Mouse (Mus musculus): ENCODE measurements around the gene Pold3. TPM values are rescaled to one million over a fixed set of nuclear protein-coding genes. Genes with fewer than 3 reads are reported as not detected.

Gene Pold3
- 10 to 100 TPM; 49.6 to 51.8 TPM for total RNA-seq (2021)

- intact Hi-C loops (cut with DNase I) = loop anchor here (10.0 kb wide), 1 partner anchor 63 kb away; no protein-coding TSS in a partner anchor
- peak; percentile 99 for DNase-seq
Measured at GRCm38 (mm10) chr7:100121376-100121789, at the start of gene Pold3. Gene Pold3, minus strand, starts transcription at chr7:100121565.

- intact Hi-C loops (cut with DNase I) = no loop called here
- no peak for DNase-seq
Measured at GRCm38 (mm10) chr7:100170756-100171155, 49.4 kb upstream of the Pold3 start.

- DNase-seq = no peak
- intact Hi-C loops (cut with DNase I) = no loop called here
Measured at GRCm38 (mm10) chr7:100168654-100169053, 47.3 kb upstream of the Pold3 start.

GRCm38 (mm10) chr7:100163506-100163905 is 42.1 kb upstream of the Pold3 start:
- intact Hi-C loops (cut with DNase I) = no loop called here
- no peak for DNase-seq

- intact Hi-C loops (cut with DNase I) = no loop called here
- DNase-seq = peak; percentile 9
Measured at GRCm38 (mm10) chr7:100160006-100160405, 38.6 kb upstream of the Pold3 start.

- intact Hi-C loops (cut with DNase I) = no loop called here
- DNase-seq = peak; percentile 92
Measured at GRCm38 (mm10) chr7:100159105-100159841, 37.9 kb upstream of the Pold3 start, which contains the start of gene Lipt2. Gene Lipt2, plus strand, starts transcription at chr7:100159277.

- intact Hi-C loops (cut with DNase I) = no loop called here
Measured at GRCm38 (mm10) chr7:100157669-100158068, 36.3 kb upstream of the Pold3 start.

GRCm38 (mm10) chr7:100150626-100151025 is 29.3 kb upstream of the Pold3 start:
- intact Hi-C loops (cut with DNase I) = no loop called here
- DNase-seq = no peak

More at GRCm38 (mm10) chr7:100157669-100158068, 36.3 kb upstream of the Pold3 start:
- DNase-seq = no peak

- intact Hi-C loops (cut with DNase I) = no loop called here
- DNase-seq = no peak
Measured at GRCm38 (mm10) chr7:100150086-100150485, 28.7 kb upstream of the Pold3 start.

- intact Hi-C loops (cut with DNase I) = no loop called here
- DNase-seq = no peak
Measured at GRCm38 (mm10) chr7:100148586-100148985, 27.2 kb upstream of the Pold3 start.

GRCm38 (mm10) chr7:100140591-100140990 is 19.2 kb upstream of the Pold3 start:
- DNase-seq = no peak
- intact Hi-C loops (cut with DNase I) = no loop called here

- no peak for DNase-seq
- intact Hi-C loops (cut with DNase I) = no loop called here
Measured at GRCm38 (mm10) chr7:100138075-100138474, 16.7 kb upstream of the Pold3 start.

- intact Hi-C loops (cut with DNase I) = no loop called here
- no peak for DNase-seq
Measured at GRCm38 (mm10) chr7:100137038-100137437, 15.7 kb upstream of the Pold3 start.

- no peak for DNase-seq
- intact Hi-C loops (cut with DNase I) = no loop called here
Measured at GRCm38 (mm10) chr7:100132379-100132778, 11.0 kb upstream of the Pold3 start.

- intact Hi-C loops (cut with DNase I) = no loop called here
- no peak for DNase-seq
Measured at GRCm38 (mm10) chr7:100130592-100130991, 9.2 kb upstream of the Pold3 start.

- no peak for DNase-seq
- intact Hi-C loops (cut with DNase I) = loop anchor here (10.0 kb wide), 1 partner anchor 56 kb away; no protein-coding TSS in a partner anchor
Measured at GRCm38 (mm10) chr7:100128262-100129041, 7.1 kb upstream of the Pold3 start.

GRCm38 (mm10) chr7:100126514-100126913 is 5.1 kb upstream of the Pold3 start:
- DNase-seq = no peak
- intact Hi-C loops (cut with DNase I) = loop anchor here (10.0 kb wide), 1 partner anchor 58 kb away; no protein-coding TSS in a partner anchor

GRCm38 (mm10) chr7:100125166-100125565 is 3.8 kb upstream of the Pold3 start:
- DNase-seq = no peak
- intact Hi-C loops (cut with DNase I) = loop anchor here (10.0 kb wide), 1 partner anchor 60 kb away; no protein-coding TSS in a partner anchor

- peak; percentile 21 for DNase-seq
- intact Hi-C loops (cut with DNase I) = loop anchor here (10.0 kb wide), 1 partner anchor 61 kb away; no protein-coding TSS in a partner anchor
Measured at GRCm38 (mm10) chr7:100124211-100124610, 2.8 kb upstream of the Pold3 start.

GRCm38 (mm10) chr7:100123486-100123885 is 2.1 kb upstream of the Pold3 start:
- intact Hi-C loops (cut with DNase I) = loop anchor here (10.0 kb wide), 1 partner anchor 61 kb away; no protein-coding TSS in a partner anchor
- peak; percentile 43 for DNase-seq

GRCm38 (mm10) chr7:100120791-100121261 is 539 bp downstream of the Pold3 start:
- intact Hi-C loops (cut with DNase I) = loop anchor here (10.0 kb wide), 1 partner anchor 64 kb away; no protein-coding TSS in a partner anchor
- DNase-seq = peak; percentile 62

All from left cerebral cortex, postnatal 4 days (tissue).